Mouse (Mus musculus) adrenal gland, adult (tissue): ENCODE measurements at regions not wholly inside any gene's neighbourhood (a gene's known extent, or its start where the extent isn't known, plus 50 kb on each side); places are given as distances from the start of the nearest gene placed in this dataset.

Experiments used
- DNase-seq, 2 experiments: peaks; one replicate each; pipeline ENCODE4 v3.0.0; 2022 to 2023; ENCODE audit warnings: low spot score in 1 of 2; ENCODE audit not compliant: inconsistent age in 2 of 2

GRCm38 (mm10) chr11:12112646-12113353, 74.3 kb upstream of the Grb10 start:
- no peak for DNase-seq

DNA sequence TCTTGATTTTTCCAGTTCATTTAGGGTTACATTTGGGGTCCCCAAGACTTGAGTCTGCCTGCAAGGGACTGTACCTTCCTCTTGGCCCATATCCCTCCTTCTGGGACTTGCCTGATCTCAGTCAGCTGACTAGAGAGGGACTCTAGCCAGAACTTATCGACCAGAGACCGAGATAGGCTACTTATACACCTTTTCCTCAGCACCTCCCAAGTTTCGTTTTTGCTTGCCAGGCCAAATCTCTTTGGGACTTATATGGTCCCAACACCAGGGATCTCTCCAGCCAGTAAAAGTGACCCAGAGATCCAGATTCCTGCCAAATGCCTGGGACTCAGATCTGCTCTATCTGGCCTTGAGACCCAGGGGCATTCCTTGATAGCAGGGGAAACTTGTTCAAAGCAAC, 69.2 kb upstream of the Grb10 start:
- peak in 1 of 2 experiments; percentile 37 for DNase-seq

DNA sequence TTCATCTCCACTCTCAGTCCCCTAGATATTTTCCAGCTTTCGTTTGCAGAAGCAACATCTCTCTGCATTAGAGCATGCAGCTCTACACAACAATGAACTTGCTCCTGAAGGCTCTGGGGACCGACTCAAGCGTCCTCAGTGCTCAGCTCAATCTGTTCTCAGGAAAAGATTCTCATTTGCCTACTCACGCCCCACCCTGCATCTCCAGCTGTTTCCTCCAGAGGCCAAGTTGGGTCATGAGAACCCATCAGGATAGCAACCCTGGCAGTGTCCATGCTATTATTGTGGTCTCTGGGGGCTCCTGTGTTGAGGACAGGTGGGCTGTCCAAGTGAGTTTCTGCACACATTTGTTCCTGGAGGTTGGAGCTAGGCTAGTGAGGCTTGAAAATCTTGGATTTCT, 52.5 kb upstream of the Grb10 start:
- DNase-seq = no peak

DNA sequence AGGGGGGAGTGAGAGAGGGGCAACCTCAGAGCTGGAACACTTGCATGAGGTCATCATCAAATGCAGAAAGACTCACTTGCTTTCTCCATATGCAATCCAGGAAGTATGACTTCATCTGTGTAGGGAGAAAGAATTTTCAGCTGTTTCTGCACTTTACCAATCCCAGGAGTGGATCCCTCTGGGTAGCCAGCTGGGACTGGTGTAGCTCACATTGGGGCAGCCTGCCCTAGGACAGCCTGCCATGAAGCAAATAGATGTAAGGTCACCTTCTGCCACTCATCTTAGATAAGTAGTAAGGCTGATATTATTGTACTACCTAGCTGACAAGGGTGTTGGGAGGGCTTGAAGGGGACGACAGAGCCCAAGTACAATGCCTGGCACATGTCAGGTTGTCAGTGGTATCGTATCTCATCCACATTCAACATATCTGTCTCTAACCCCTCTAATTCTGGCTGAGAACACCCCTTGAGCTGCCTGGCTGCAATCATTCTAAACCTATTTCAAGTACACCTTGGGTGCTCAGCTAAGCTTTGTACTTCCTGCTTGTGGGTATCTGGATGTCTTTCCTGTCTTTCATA, 51.4 kb upstream of the Grb10 start:
- DNase-seq = no peak
